Mouse (Mus musculus) small intestine, adult 2 months (tissue): ENCODE measurements around the gene Golm1. TPM values are rescaled to one million over a fixed set of nuclear protein-coding genes. Genes with fewer than 3 reads are reported as not detected.
A peak's percentile ranks its signal among the peaks of the same experiment; 100 is the strongest.

Source experiments
- H3K27ac ChIP-seq: fragments of 200-500 bp; 2 replicates; pipeline ENCODE4 v1.5.1; 2012; ENCODE audit warnings: low read depth, low read length, control low read depth, inconsistent platforms; ENCODE audit not compliant: insufficient read depth
- H3K27me3 ChIP-seq: fragments of 200-500 bp; 2 replicates; pipeline ENCODE4 v1.6.1; 2012; ENCODE audit warnings: mild to moderate bottlenecking, moderate library complexity, low read length, inconsistent platforms; ENCODE audit not compliant: control insufficient read depth, insufficient read depth
- H3K36me3 ChIP-seq: fragments of 200-500 bp; 2 replicates; pipeline ENCODE4 v1.6.1; 2012; ENCODE audit warnings: mild to moderate bottlenecking, low read length, control low read depth, inconsistent platforms; ENCODE audit not compliant: control insufficient read depth, insufficient read depth
- H3K4me1 ChIP-seq: fragments of 200-500 bp; 2 replicates; pipeline ENCODE4 v1.6.1; 2012; ENCODE audit warnings: low read length, inconsistent platforms, mixed read lengths; ENCODE audit not compliant: control insufficient read depth, insufficient read depth, insufficient read length
- H3K4me3 ChIP-seq: fragments of 200-500 bp; 2 replicates; pipeline ENCODE4 v1.5.1; 2012; ENCODE audit warnings: low read depth, mild to moderate bottlenecking, control low read depth, inconsistent platforms, low read length, moderate library complexity
- CTCF ChIP-seq: fragments of 200-500 bp; IDR thresholded peaks from 2 replicates; pipeline ENCODE4 v1.5.1; 2012; ENCODE audit warnings: low read depth, mild to moderate bottlenecking, control low read depth, inconsistent platforms, low read length, moderate library complexity, mixed read lengths; ENCODE audit not compliant: insufficient replicate concordance, insufficient read length; ENCODE audit errors: extremely low read depth
- POLR2A ChIP-seq: fragments of 200-500 bp; IDR thresholded peaks from 2 replicates; pipeline ENCODE4 v1.6.1; 2012; ENCODE audit warnings: low read depth, mild to moderate bottlenecking, control low read depth, inconsistent platforms, low read length, moderate library complexity
- WGBS: fragments of 180-500 bp; shearing (Covaris S2); methylation state at CpG from one replicate; pipeline ENCODE4 v1.1.7; 2018; 5-methylcytosine and 5-hydroxymethylcytosine counted together
- polyA plus RNA-seq: library from polyadenylated mRNA; depleted of rRNA; stranded (reverse); fragments of >200 nt; gene quantifications from 2 replicates; pipeline ENCODE4 v1.2.3, GENCODE M21; 2012

Gene Golm1
- polyA plus RNA-seq, 1 experiment = 29.1 TPM

- H3K27ac ChIP-seq = peak overlapping the region; percentile 86
These were observed 18.6 kb downstream of the Golm1 start for GRCm38 (mm10) chr13:59656975-59657388.

GRCm38 (mm10) chr13:59656316-59656832 is 19.2 kb downstream of the Golm1 start:
- H3K36me3 ChIP-seq = peaks cover 11% of the 10 kb centered on the region
- H3K27ac ChIP-seq = peak overlapping the region; percentile 86
- no peak for TF ChIP-seq POLR2A
- no peak for TF ChIP-seq CTCF
- no peak overlapping the region for H3K4me3 ChIP-seq
- H3K27me3 ChIP-seq = no peaks in the 10 kb centered on the region
- 44% methylated on average over 10 of the region's 10 CpGs for WGBS
- H3K4me1 ChIP-seq = peaks cover 48% of the 10 kb centered on the region

More at GRCm38 (mm10) chr13:59656975-59657388, 18.6 kb downstream of the Golm1 start:
- Histone ChIP-seq H3K36me3 (peaks cover 12% of the 10 kb centered on the region), H3K4me1 (peaks cover 50% of the 10 kb centered on the region), H3K27me3 (no peaks in the 10 kb centered on the region), H3K4me3 (no peak overlapping the region)
- WGBS = 74% methylated on average over 4 of the region's 4 CpGs
- TF ChIP-seq CTCF (no peak), POLR2A (no peak)

- Histone ChIP-seq H3K4me3 (no peak overlapping the region), H3K4me1 (peaks cover 48% of the 10 kb centered on the region), H3K36me3 (peaks cover 10% of the 10 kb centered on the region), H3K27me3 (no peaks in the 10 kb centered on the region), H3K27ac (peak overlapping the region; percentile 86)
- TF ChIP-seq CTCF (no peak), POLR2A (no peak)
- 76% methylated on average over 15 of the region's 15 CpGs for WGBS
These were observed 19.8 kb downstream of the Golm1 start for GRCm38 (mm10) chr13:59655718-59656315.

DNA sequence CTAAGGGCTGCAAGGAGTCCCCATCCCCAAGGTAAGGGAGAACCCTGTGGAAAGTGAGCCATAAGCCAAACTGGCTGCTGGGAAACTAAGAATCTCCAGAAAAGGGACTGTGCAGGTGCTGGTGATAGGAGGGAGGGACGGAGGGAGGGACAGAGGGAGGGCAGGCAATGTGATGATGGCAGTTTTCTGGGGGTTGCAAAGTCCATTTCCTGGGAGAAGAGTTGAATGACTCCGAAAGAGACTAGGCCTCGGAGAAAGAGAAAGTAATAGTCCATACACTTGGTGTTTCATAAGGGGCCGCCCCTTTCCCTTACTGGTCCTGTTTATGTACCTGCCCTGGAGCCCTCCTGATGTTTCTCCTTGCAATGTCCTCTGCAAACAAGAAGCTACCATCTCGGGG is 21.1 kb downstream of the Golm1 start:
- Histone ChIP-seq H3K4me3 (no peak overlapping the region), H3K27ac (peak overlapping the region; percentile 86), H3K27me3 (no peaks in the 10 kb centered on the region), H3K36me3 (peaks cover 7% of the 10 kb centered on the region; the same call in 1 of the 2 replicates), H3K4me1 (peaks cover 48% of the 10 kb centered on the region)
- WGBS = 28% methylated on average over 5 of the region's 5 CpGs
- TF ChIP-seq CTCF (no peak), POLR2A (no peak)

GRCm38 (mm10) chr13:59653136-59653535 is 22.5 kb downstream of the Golm1 start:
- Histone ChIP-seq H3K27ac (no peak overlapping the region), H3K36me3 (peaks cover 18% of the 10 kb centered on the region), H3K4me3 (no peak overlapping the region), H3K4me1 (peaks cover 45% of the 10 kb centered on the region), H3K27me3 (no peaks in the 10 kb centered on the region)
- WGBS = 79% methylated on average over 3 of the region's 3 CpGs
- TF ChIP-seq CTCF (no peak), POLR2A (no peak)

GRCm38 (mm10) chr13:59652651-59653050 is 23.0 kb downstream of the Golm1 start:
- Histone ChIP-seq H3K27me3 (no peaks in the 10 kb centered on the region), H3K4me3 (no peak overlapping the region), H3K27ac (no peak overlapping the region), H3K36me3 (peaks cover 21% of the 10 kb centered on the region), H3K4me1 (peaks cover 41% of the 10 kb centered on the region)
- TF ChIP-seq POLR2A (no peak), CTCF (no peak)
- 81% methylated on average over 5 of the region's 5 CpGs for WGBS

- 47% methylated on average over 5 of the region's 5 CpGs for WGBS
- Histone ChIP-seq H3K27ac (no peak overlapping the region), H3K36me3 (peaks cover 42% of the 10 kb centered on the region), H3K4me3 (no peak overlapping the region), H3K4me1 (peaks cover 20% of the 10 kb centered on the region), H3K27me3 (no peaks in the 10 kb centered on the region)
- TF ChIP-seq CTCF (no peak), POLR2A (no peak)
These were observed 25.8 kb downstream of the Golm1 start for GRCm38 (mm10) chr13:59649781-59650180.
